Comparison of ENCODE assay signal across 10 mouse cellular contexts in the genomic region with DNA sequence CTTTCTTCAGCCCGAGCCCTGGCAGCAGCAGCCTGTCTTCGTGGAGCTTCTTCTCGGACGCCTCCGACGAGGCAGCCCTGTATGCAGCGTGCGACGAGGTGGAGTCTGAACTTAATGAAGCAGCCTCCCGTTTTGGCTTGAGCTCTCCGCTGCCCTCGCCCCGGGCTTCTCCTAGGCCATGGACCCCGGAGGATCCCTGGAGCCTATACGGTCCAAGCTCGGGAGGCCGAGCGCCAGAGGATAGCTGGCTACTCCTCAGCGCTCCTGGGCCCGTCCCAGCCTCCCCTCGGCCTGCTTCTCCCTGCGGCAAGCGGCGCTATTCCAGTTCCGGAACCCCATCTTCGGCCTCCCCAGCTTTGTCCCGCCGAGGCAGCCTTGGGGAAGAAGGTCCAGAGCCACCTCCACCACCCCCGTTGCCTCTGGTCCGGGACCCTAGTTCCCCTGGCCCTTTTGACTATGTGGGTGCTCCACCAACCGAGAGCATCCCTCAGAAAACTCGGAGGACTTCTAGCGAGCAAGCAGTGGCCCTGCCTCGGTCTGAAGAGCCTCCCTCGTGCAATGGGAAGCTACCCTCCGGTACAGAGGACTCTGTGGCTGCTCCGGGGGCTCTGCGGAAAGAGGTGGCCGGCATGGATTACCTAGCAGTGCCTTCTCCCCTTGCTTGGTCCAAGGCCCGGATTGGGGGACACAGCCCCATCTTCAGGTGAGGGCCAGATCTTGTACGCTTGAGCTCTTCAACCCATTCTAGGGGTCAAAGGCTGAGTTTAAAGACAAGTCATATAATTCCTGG. TPM values are rescaled to one million over a fixed set of nuclear protein-coding genes. Genes with fewer than 3 reads are reported as not detected.
A peak's percentile ranks its signal among the peaks of the same experiment; 100 is the strongest.
DNase-seq lines count a peak whose midpoint lies in the region; ATAC-seq lines count a peak whose summit lies in the region.
"Had no signal": no experiment of that assay in that cellular context is flagged by ENCODE, and none has a peak within 500 bp of the region (broad histone marks: within the 10 kb centered on the region; RNA-seq: fewer than 3 reads in every experiment).

No protein-coding gene starts in this region.

- no peak for ATAC-seq in kidney, embryonic 16.5 days (ENCODE audit: low FRiP score, low TSS enrichment)
- ATAC-seq in embryonic facial prominence, embryonic 11.5 days (replicated peaks; ENCODE audit: insufficient number of reproducible peaks, low FRiP score, low TSS enrichment, low read depth): no peak
- no peak for ATAC-seq in heart, embryonic 13.5 days (ENCODE audit: extremely low read depth, insufficient number of reproducible peaks, low FRiP score, low TSS enrichment)
- ATAC-seq in limb, embryonic 13.5 days (ENCODE audit: low FRiP score, low read depth): no peak
- no peak for ATAC-seq in stomach, embryonic 15.5 days (ENCODE audit: insufficient read depth, low FRiP score, low read depth)
- no peak for ATAC-seq in granulocyte monocyte progenitor cell, adult 5-6 weeks (replicated peaks; ENCODE audit: poor library complexity, severe bottlenecking)

- H3K9me3 ChIP-seq in kidney, embryonic 16.5 days (ENCODE audit: low read length): no peaks in the 10 kb centered on the region
- no peaks in the 10 kb centered on the region for H3K9me3 ChIP-seq in embryonic facial prominence, embryonic 11.5 days (replicated peaks; ENCODE audit: control insufficient read depth, low read length)
- no peaks in the 10 kb centered on the region for H3K9me3 ChIP-seq in heart, embryonic 13.5 days
- no peaks in the 10 kb centered on the region for H3K9me3 ChIP-seq in limb, embryonic 13.5 days
- H3K9me3 ChIP-seq in stomach, embryonic 15.5 days: no peaks in the 10 kb centered on the region

- no peak for DNase-seq in kidney, adult 9 months
- peak; percentile 39 for DNase-seq in embryonic facial prominence, embryonic 11.5 days (ENCODE audit: low spot score)
- no peak for DNase-seq in layer of hippocampus, postnatal 36 days

- H3K4me3 ChIP-seq in kidney, embryonic 16.5 days (ENCODE audit: low read length): peak overlapping the region; percentile 53
- peak overlapping the region; percentile 87 for H3K4me3 ChIP-seq in embryonic facial prominence, embryonic 11.5 days (ENCODE audit: low read depth, low read length)
- peak overlapping the region; percentile 71 for H3K4me3 ChIP-seq in heart, embryonic 13.5 days
- H3K4me3 ChIP-seq in limb, embryonic 13.5 days: peak overlapping the region; percentile 88
- H3K4me3 ChIP-seq in stomach, embryonic 15.5 days (replicated peaks): peak overlapping the region; percentile 67
- H3K4me3 ChIP-seq: myocyte had no signal

- H3K36me3 ChIP-seq in kidney, embryonic 16.5 days (ENCODE audit: insufficient read depth, low read length): 0 out of 2 replicates have a peak, but pooled peaks cover 6% of the 10 kb centered on the region
- H3K36me3 ChIP-seq in embryonic facial prominence, embryonic 11.5 days (replicated peaks; ENCODE audit: control insufficient read depth, insufficient read depth, low read depth, low read length): peaks cover 10% of the 10 kb centered on the region
- peaks cover 22% of the 10 kb centered on the region for H3K36me3 ChIP-seq in heart, embryonic 13.5 days
- H3K36me3 ChIP-seq in limb, embryonic 13.5 days: peaks cover 53% of the 10 kb centered on the region
- H3K36me3 ChIP-seq in stomach, embryonic 15.5 days: peaks cover 19% of the 10 kb centered on the region

- H3K4me2 ChIP-seq in kidney, embryonic 16.5 days (replicated peaks; ENCODE audit: low read depth, low read length): peak overlapping the region; percentile 83
- peak overlapping the region; percentile 94 for H3K4me2 ChIP-seq in embryonic facial prominence, embryonic 11.5 days (ENCODE audit: low read depth, low read length)
- H3K4me2 ChIP-seq in heart, embryonic 13.5 days: peak overlapping the region; percentile 90
- peak overlapping the region; percentile 99 for H3K4me2 ChIP-seq in limb, embryonic 13.5 days (replicated peaks)
- H3K4me2 ChIP-seq in stomach, embryonic 15.5 days: peak overlapping the region; percentile 69

- H3K27me3 ChIP-seq in kidney, embryonic 16.5 days (ENCODE audit: insufficient read depth, low read length): no peaks in the 10 kb centered on the region
- no peaks in the 10 kb centered on the region for H3K27me3 ChIP-seq in embryonic facial prominence, embryonic 11.5 days (ENCODE audit: control insufficient read depth, insufficient read depth, low read length)
- H3K27me3 ChIP-seq in heart, embryonic 13.5 days (replicated peaks): peaks cover 27% of the 10 kb centered on the region
- no peaks in the 10 kb centered on the region for H3K27me3 ChIP-seq in limb, embryonic 13.5 days
- H3K27me3 ChIP-seq in stomach, embryonic 15.5 days (replicated peaks): no peaks in the 10 kb centered on the region

- 12% methylated on average over 41 of the region's 41 CpGs for WGBS in kidney, embryonic 16.5 days
- WGBS in embryonic facial prominence, embryonic 11.5 days: 5% methylated on average over 41 of the region's 41 CpGs
- WGBS in heart, embryonic 13.5 days: 13% methylated on average over 41 of the region's 41 CpGs
- WGBS in limb, embryonic 13.5 days: 9% methylated on average over 41 of the region's 41 CpGs
- 20% methylated on average over 41 of the region's 41 CpGs for WGBS in stomach, embryonic 15.5 days

- H3K27ac ChIP-seq in kidney, embryonic 16.5 days (ENCODE audit: low read length): peak overlapping the region; percentile 3; the same call in 1 of the 2 replicates
- H3K27ac ChIP-seq in embryonic facial prominence, embryonic 11.5 days (replicated peaks; ENCODE audit: low read depth, low read length): peak overlapping the region; percentile 99; the same call in 1 of the 2 replicates
- no peak overlapping the region for H3K27ac ChIP-seq in heart, embryonic 13.5 days (replicated peaks)
- H3K27ac ChIP-seq in limb, embryonic 13.5 days: peak overlapping the region; percentile 100
- peak overlapping the region; percentile 97; the same call in 1 of the 2 replicates for H3K27ac ChIP-seq in stomach, embryonic 15.5 days

- peaks cover 42% of the 10 kb centered on the region for H3K4me1 ChIP-seq in kidney, embryonic 16.5 days (ENCODE audit: insufficient read depth, low read length)
- peaks cover 6% of the 10 kb centered on the region; the same call in 1 of the 2 replicates for H3K4me1 ChIP-seq in embryonic facial prominence, embryonic 11.5 days (ENCODE audit: control insufficient read depth, insufficient read depth, low read length)
- H3K4me1 ChIP-seq in heart, embryonic 13.5 days: peaks cover 61% of the 10 kb centered on the region
- H3K4me1 ChIP-seq in limb, embryonic 13.5 days: peaks cover 55% of the 10 kb centered on the region
- peaks cover 13% of the 10 kb centered on the region for H3K4me1 ChIP-seq in stomach, embryonic 15.5 days

- peak overlapping the region; percentile 75 for H3K9ac ChIP-seq in kidney, embryonic 16.5 days (replicated peaks; ENCODE audit: low read length)
- H3K9ac ChIP-seq in embryonic facial prominence, embryonic 11.5 days (replicated peaks; ENCODE audit: low read length): peak overlapping the region; percentile 69
- H3K9ac ChIP-seq in heart, embryonic 13.5 days: peak overlapping the region; percentile 92
- peak overlapping the region; percentile 96 for H3K9ac ChIP-seq in limb, embryonic 13.5 days
- peak overlapping the region; percentile 13; the same call in 1 of the 2 replicates for H3K9ac ChIP-seq in stomach, embryonic 15.5 days

RNA-seq across cellular contexts. Expression of a gene that starts 3.8 kb away (rescaled TPM):
- polyA plus RNA-seq in kidney, embryonic 16.5 days (2015; fragmentation: Nextera tagmentation; extraction: Ambion mirVana): 38.2 and 38.7 TPM in 2 replicates
- 53.7 and 61.6 TPM in 2 replicates for polyA plus RNA-seq in embryonic facial prominence, embryonic 11.5 days (2014; fragmentation: Nextera tagmentation; extraction: Ambion mirVana)
- 12.5 and 14.0 TPM in 2 replicates for polyA plus RNA-seq in heart, embryonic 13.5 days (2015; fragmentation: Nextera tagmentation; extraction: Ambion mirVana)
- 124 and 128 TPM in 2 replicates for polyA plus RNA-seq in limb, embryonic 13.5 days (2015; fragmentation: Nextera tagmentation; extraction: Ambion mirVana)
- polyA plus RNA-seq in stomach, embryonic 15.5 days (2015; fragmentation: Nextera tagmentation; extraction: Ambion mirVana): 35.5 and 40.9 TPM in 2 replicates
- total RNA-seq in layer of hippocampus, postnatal 36 days (2021): 1 to 10 TPM; 1.2 to 1.9 TPM
- total RNA-seq in granulocyte monocyte progenitor cell, adult 5-6 weeks (2014; fragmentation: Nextera tagmentation): not detected in 2 replicates
- total RNA-seq in granulocyte monocyte progenitor cell, adult 5-6 weeks (2017): not detected in 2 replicates

RNA-seq across cellular contexts. Expression of a gene that starts 27.1 kb away (rescaled TPM):
- polyA plus RNA-seq in kidney, embryonic 16.5 days (2015; fragmentation: Nextera tagmentation; extraction: Ambion mirVana): 22.5 and 25.1 TPM in 2 replicates
- polyA plus RNA-seq in embryonic facial prominence, embryonic 11.5 days (2014; fragmentation: Nextera tagmentation; extraction: Ambion mirVana): 13.6 and 19.4 TPM in 2 replicates
- polyA plus RNA-seq in heart, embryonic 13.5 days (2015; fragmentation: Nextera tagmentation; extraction: Ambion mirVana): 16.5 and 18.2 TPM in 2 replicates
- 28.2 and 34.2 TPM in 2 replicates for polyA plus RNA-seq in limb, embryonic 13.5 days (2015; fragmentation: Nextera tagmentation; extraction: Ambion mirVana)
- polyA plus RNA-seq in stomach, embryonic 15.5 days (2015; fragmentation: Nextera tagmentation; extraction: Ambion mirVana): 15.4 and 18.5 TPM in 2 replicates
- total RNA-seq in layer of hippocampus, postnatal 36 days (2021): 1 to 10 TPM; 6.7 to 7.3 TPM
- 4.1 and 7.6 TPM in 2 replicates for total RNA-seq in granulocyte monocyte progenitor cell, adult 5-6 weeks (2014; fragmentation: Nextera tagmentation)
- total RNA-seq in granulocyte monocyte progenitor cell, adult 5-6 weeks (2017): 2.4 and 3.3 TPM in 2 replicates

RNA-seq across cellular contexts. Expression of a gene that starts 38.1 kb away (rescaled TPM):
- 39.3 and 43.4 TPM in 2 replicates for polyA plus RNA-seq in kidney, embryonic 16.5 days (2015; fragmentation: Nextera tagmentation; extraction: Ambion mirVana)
- polyA plus RNA-seq in embryonic facial prominence, embryonic 11.5 days (2014; fragmentation: Nextera tagmentation; extraction: Ambion mirVana): 33.7 and 38.8 TPM in 2 replicates
- polyA plus RNA-seq in heart, embryonic 13.5 days (2015; fragmentation: Nextera tagmentation; extraction: Ambion mirVana): 18.8 and 20.6 TPM in 2 replicates
- polyA plus RNA-seq in limb, embryonic 13.5 days (2015; fragmentation: Nextera tagmentation; extraction: Ambion mirVana): 31.0 and 37.1 TPM in 2 replicates
- 32.0 and 36.9 TPM in 2 replicates for polyA plus RNA-seq in stomach, embryonic 15.5 days (2015; fragmentation: Nextera tagmentation; extraction: Ambion mirVana)
- 1 to 10 TPM; 1.1 to 1.9 TPM for total RNA-seq in layer of hippocampus, postnatal 36 days (2021)
- 104 and 157 TPM in 2 replicates for total RNA-seq in granulocyte monocyte progenitor cell, adult 5-6 weeks (2014; fragmentation: Nextera tagmentation)
- 40.9 and 42.4 TPM in 2 replicates for total RNA-seq in granulocyte monocyte progenitor cell, adult 5-6 weeks (2017)

RNA-seq across cellular contexts. Expression of a gene that starts 42.9 kb away (rescaled TPM):
- polyA plus RNA-seq in kidney, embryonic 16.5 days (2015; fragmentation: Nextera tagmentation; extraction: Ambion mirVana): 16.7 and 19.7 TPM in 2 replicates
- 10.6 and 13.0 TPM in 2 replicates for polyA plus RNA-seq in embryonic facial prominence, embryonic 11.5 days (2014; fragmentation: Nextera tagmentation; extraction: Ambion mirVana)
- 17.7 TPM in 2 replicates for polyA plus RNA-seq in heart, embryonic 13.5 days (2015; fragmentation: Nextera tagmentation; extraction: Ambion mirVana)
- polyA plus RNA-seq in limb, embryonic 13.5 days (2015; fragmentation: Nextera tagmentation; extraction: Ambion mirVana): 20.9 and 25.6 TPM in 2 replicates
- 6.3 and 8.0 TPM in 2 replicates for polyA plus RNA-seq in stomach, embryonic 15.5 days (2015; fragmentation: Nextera tagmentation; extraction: Ambion mirVana)
- 1 to 10 TPM; 2.5 to 3.2 TPM for total RNA-seq in layer of hippocampus, postnatal 36 days (2021)
- not detected in 2 replicates for total RNA-seq in granulocyte monocyte progenitor cell, adult 5-6 weeks (2014; fragmentation: Nextera tagmentation)
- total RNA-seq in granulocyte monocyte progenitor cell, adult 5-6 weeks (2017): not detected in 2 replicates

RNA-seq across cellular contexts. Expression of a gene that starts 57.4 kb away (rescaled TPM):
- 0.42 and 0.74 TPM in 2 replicates for polyA plus RNA-seq in kidney, embryonic 16.5 days (2015; fragmentation: Nextera tagmentation; extraction: Ambion mirVana)
- 0.07 and 0.17 TPM in 2 replicates for polyA plus RNA-seq in embryonic facial prominence, embryonic 11.5 days (2014; fragmentation: Nextera tagmentation; extraction: Ambion mirVana)
- 0.27 and 0.31 TPM in 2 replicates for polyA plus RNA-seq in heart, embryonic 13.5 days (2015; fragmentation: Nextera tagmentation; extraction: Ambion mirVana)
- polyA plus RNA-seq in limb, embryonic 13.5 days (2015; fragmentation: Nextera tagmentation; extraction: Ambion mirVana): 0.17 and 0.31 TPM in 2 replicates
- 0.42 and 0.46 TPM in 2 replicates for polyA plus RNA-seq in stomach, embryonic 15.5 days (2015; fragmentation: Nextera tagmentation; extraction: Ambion mirVana)
- under 1 TPM; 0.37 to 0.43 TPM for total RNA-seq in layer of hippocampus, postnatal 36 days (2021)
- not detected in 2 replicates for total RNA-seq in granulocyte monocyte progenitor cell, adult 5-6 weeks (2014; fragmentation: Nextera tagmentation)
- total RNA-seq in granulocyte monocyte progenitor cell, adult 5-6 weeks (2017): not detected in 2 replicates
- total RNA-seq: gastrocnemius, postnatal 36 days had no signal

Comparison
In these comparisons a context has a peak if more than half of its experiments do, and no peak if none do; other contexts are left out.
1. H3K9ac ChIP-seq: peak in every context shown above with its lines; median percentile 96 in limb, embryonic 13.5 days; 92 in heart, embryonic 13.5 days; 75 in kidney, embryonic 16.5 days; 69 in embryonic facial prominence, embryonic 11.5 days; 13 in stomach, embryonic 15.5 days.